Mouse (Mus musculus) c-Kit-positive CD71-negative TER-119-negative erythroid progenitor cells, embryonic 14.5 days (primary cell): ENCODE measurements around the gene Gars.

ENCODE experiments used
- DNase-seq: peaks from one replicate; pipeline ENCODE4 v3.0.0-alpha.2; 2013; ENCODE audit warnings: low read depth

The Gars gene

DNA sequence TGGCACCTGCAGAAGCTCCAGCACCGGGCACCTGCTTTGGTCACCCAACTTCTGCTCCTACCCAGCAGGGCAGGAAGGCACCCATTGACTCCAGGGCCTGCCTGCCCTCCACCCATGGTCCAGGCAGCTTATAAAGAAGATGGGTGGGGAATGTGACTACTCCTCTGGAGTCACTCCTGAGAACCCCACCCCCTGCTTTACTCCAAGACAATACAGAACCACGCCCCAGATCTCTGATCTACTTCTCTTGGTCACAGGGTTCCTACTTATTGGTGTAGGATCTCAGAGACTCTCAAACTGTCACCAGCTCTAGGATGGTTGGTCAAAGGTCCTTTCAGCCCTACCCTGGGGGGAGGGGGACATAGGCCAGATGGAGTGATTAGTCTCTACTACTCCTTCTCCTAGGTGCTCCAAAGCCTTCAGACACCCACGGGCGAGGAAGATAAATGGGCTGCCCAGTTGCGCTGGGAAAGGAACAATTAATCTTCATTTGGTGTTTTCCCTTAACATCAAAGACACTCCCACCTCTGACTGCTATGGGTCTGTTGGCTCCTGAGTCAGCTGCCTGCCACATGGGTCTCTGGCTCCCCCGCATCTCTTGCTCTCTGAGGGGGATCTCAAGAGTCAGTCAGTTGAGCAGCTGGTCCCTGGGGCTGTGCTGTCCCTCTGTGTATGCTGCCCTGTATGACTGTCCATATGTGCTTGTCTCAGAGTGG is 55.8 kb downstream of the Gars start:
- DNase-seq: no peak

GRCm38 (mm10) chr6:55098030-55098429 is 60.2 kb downstream of the Gars start:
- no peak for DNase-seq

DNA sequence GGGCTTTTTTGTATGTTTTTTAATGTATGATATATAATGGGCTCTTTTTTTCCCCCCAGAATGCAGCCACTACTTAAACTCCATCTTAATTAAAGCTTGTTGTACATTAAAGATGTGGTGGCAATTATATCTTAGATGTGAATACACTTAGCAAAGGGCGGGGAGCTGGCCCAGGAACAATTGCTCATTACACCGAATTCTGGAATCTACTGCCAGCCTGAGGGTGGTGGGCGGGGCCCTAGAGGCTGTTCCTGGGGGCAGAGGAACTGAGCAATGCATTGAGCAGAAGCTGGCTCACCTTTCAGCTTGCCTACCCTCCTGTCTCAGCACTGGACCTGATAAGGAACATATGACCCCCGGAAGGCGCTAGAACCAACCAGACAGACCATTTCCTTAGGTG is 60.8 kb downstream of the Gars start:
- DNase-seq: no peak

- peak; percentile 50 for DNase-seq
Observed at GRCm38 (mm10) chr6:55108358-55108757, 70.6 kb downstream of the Gars start.

GRCm38 (mm10) chr6:55117325-55118109 is 79.7 kb downstream of the Gars start:
- DNase-seq: no peak

- DNase-seq: no peak
Observed at GRCm38 (mm10) chr6:55123056-55123455, 85.2 kb downstream of the Gars start.

DNA sequence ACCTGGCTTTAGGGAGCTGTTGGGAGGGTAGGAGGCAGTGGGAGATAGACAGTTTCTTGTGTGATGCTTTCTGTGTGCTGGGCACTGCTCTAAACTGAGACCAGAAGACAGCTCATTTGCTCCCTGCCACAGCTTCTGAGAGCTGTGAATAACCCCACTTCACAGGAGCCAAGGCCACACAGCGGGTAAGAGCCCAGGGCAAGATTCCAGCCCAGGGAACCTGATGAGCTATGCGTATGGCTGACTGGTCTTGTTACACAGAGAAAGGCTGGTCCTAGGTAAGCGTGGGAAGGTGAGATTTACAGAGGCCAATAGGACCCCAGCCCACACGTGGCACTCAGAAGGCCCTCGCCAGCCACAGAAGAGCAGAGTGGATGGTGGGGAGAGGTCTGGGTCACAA is 88.8 kb downstream of the Gars start:
- DNase-seq: no peak

GRCm38 (mm10) chr6:55128391-55128790 is 90.6 kb downstream of the Gars start:
- DNase-seq: no peak
